Mouse (Mus musculus) kidney, adult 11 months (tissue): ENCODE measurements around the gene Nrn1.
A peak's percentile ranks its signal among the peaks of the same experiment; 100 is the strongest.

ENCODE experiments used
- DNase-seq: peaks from one replicate; pipeline ENCODE4 v3.0.0; 2022

The Nrn1 gene

GRCm38 (mm10) chr13:36724533-36725470 is 10.1 kb downstream of the Nrn1 start:
- DNase-seq: no peak

- no peak for DNase-seq
Measured at GRCm38 (mm10) chr13:36723726-36724300, 11.1 kb downstream of the Nrn1 start.

- no peak for DNase-seq
Measured at GRCm38 (mm10) chr13:36722309-36722708, 12.6 kb downstream of the Nrn1 start.

- DNase-seq: no peak
Measured at GRCm38 (mm10) chr13:36720297-36721017, 14.5 kb downstream of the Nrn1 start.

- DNase-seq: no peak
Measured at GRCm38 (mm10) chr13:36717376-36717775, 17.6 kb downstream of the Nrn1 start.

- DNase-seq: no peak
Measured at GRCm38 (mm10) chr13:36716708-36717107, 18.2 kb downstream of the Nrn1 start.

- DNase-seq: no peak
Measured at GRCm38 (mm10) chr13:36714101-36714500, 20.8 kb downstream of the Nrn1 start.

GRCm38 (mm10) chr13:36707088-36707690 is 27.7 kb downstream of the Nrn1 start:
- no peak for DNase-seq

GRCm38 (mm10) chr13:36696351-36696771 is 38.6 kb downstream of the Nrn1 start:
- peak; percentile 9 for DNase-seq

- peak; percentile 12 for DNase-seq
Measured at GRCm38 (mm10) chr13:36695516-36696201, 39.3 kb downstream of the Nrn1 start.

GRCm38 (mm10) chr13:36683581-36683980 is 51.4 kb downstream of the Nrn1 start:
- DNase-seq: no peak

- DNase-seq: no peak
Measured at GRCm38 (mm10) chr13:36680690-36681355, 54.1 kb downstream of the Nrn1 start.

GRCm38 (mm10) chr13:36679345-36679744 is 55.6 kb downstream of the Nrn1 start:
- DNase-seq: no peak
